Mouse (Mus musculus) megakaryocyte, adult 5-6 weeks (primary cell): Measurements from ENCODE around the gene Taok2. TPM values are rescaled to one million over a fixed set of nuclear protein-coding genes. Genes with fewer than 3 reads are reported as not detected.

ENCODE experiments used
- ATAC-seq: 2 replicates; pipeline ENCODE4 v1.8.0; 2016; ENCODE audit warnings: mild to moderate bottlenecking, inconsistent platforms; ENCODE audit not compliant: poor library complexity, severe bottlenecking
- total RNA-seq, 2 experiments: library from RNA; stranded (forward) in 1 of 2; stranded (reverse) in 1 of 2; fragments of 153-499, 151-499 nt in 1 of 2; fragments of 221-1000, 200-1000 nt in 1 of 2; gene quantifications; 2 replicates each; pipeline versions ENCODE4 v1.2.3 to v1.2.4; 2015 to 2017

Gene Taok2
- total RNA-seq, 2 experiments from 2014 or later, result 14.3 to 26.8 TPM

GRCm38 (mm10) chr7:126877239-126877638 is 7.3 kb downstream of the Taok2 start:
- ATAC-seq, result no peak

- ATAC-seq, result no peak
Observed at GRCm38 (mm10) chr7:126870520-126870891, 14.0 kb downstream of the Taok2 start.

GRCm38 (mm10) chr7:126869780-126870519 is 14.6 kb downstream of the Taok2 start:
- no peak for ATAC-seq

GRCm38 (mm10) chr7:126868003-126868402 is 16.5 kb downstream of the Taok2 start:
- no peak for ATAC-seq

- ATAC-seq, result no peak
Observed at GRCm38 (mm10) chr7:126867534-126867933, 17.0 kb downstream of the Taok2 start.

GRCm38 (mm10) chr7:126863791-126864190 is 20.7 kb downstream of the Taok2 start:
- no peak for ATAC-seq

- ATAC-seq, result peak; percentile 60
Observed at GRCm38 (mm10) chr7:126862147-126862784, 22.2 kb downstream of the Taok2 start, which contains the start of gene Ino80e. Gene Ino80e (minus strand): TSS chr7:126862377.

GRCm38 (mm10) chr7:126861429-126862130 is 22.9 kb downstream of the Taok2 start, which contains the start of gene Hirip3:
Gene Hirip3 (plus strand): TSS chr7:126861972.
- ATAC-seq, result peak; percentile 92

- ATAC-seq, result no peak
Observed at GRCm38 (mm10) chr7:126860987-126861386, 23.5 kb downstream of the Taok2 start.

- ATAC-seq, result no peak
Observed at GRCm38 (mm10) chr7:126856741-126857420, 27.6 kb downstream of the Taok2 start.

GRCm38 (mm10) chr7:126855641-126856040 is 28.9 kb downstream of the Taok2 start:
- no peak for ATAC-seq

GRCm38 (mm10) chr7:126853454-126853853 is 31.0 kb downstream of the Taok2 start:
- no peak for ATAC-seq

GRCm38 (mm10) chr7:126851192-126851591 is 33.3 kb downstream of the Taok2 start:
- no peak for ATAC-seq

- ATAC-seq, result no peak
Observed at GRCm38 (mm10) chr7:126850161-126850560, 34.3 kb downstream of the Taok2 start.

- no peak for ATAC-seq
Observed at GRCm38 (mm10) chr7:126848794-126849193, 35.7 kb downstream of the Taok2 start.

- ATAC-seq, result no peak
Observed at GRCm38 (mm10) chr7:126847421-126848398, 36.8 kb downstream of the Taok2 start.

- ATAC-seq, result no peak
Observed at GRCm38 (mm10) chr7:126847116-126847420, 37.4 kb downstream of the Taok2 start, which contains the start of gene Doc2a. Gene Doc2a (plus strand): TSS chr7:126847416.

GRCm38 (mm10) chr7:126845516-126845915 is 39.0 kb downstream of the Taok2 start:
- no peak for ATAC-seq

GRCm38 (mm10) chr7:126843276-126843675 is 41.2 kb downstream of the Taok2 start:
- no peak for ATAC-seq

- no peak for ATAC-seq
Observed at GRCm38 (mm10) chr7:126833294-126833693, 51.2 kb downstream of the Taok2 start.
